Mouse (Mus musculus) forebrain, embryonic 13.5 days (tissue): Measurements from ENCODE around the gene 1700029P11Rik. TPM values are rescaled to one million over a fixed set of nuclear protein-coding genes. Genes with fewer than 3 reads are reported as not detected.

Source experiments
- ATAC-seq: fragments of 200-750 bp; cut with Nextera tagmentation; 2 replicates; pipeline ENCODE4 v1.8.0; 2017
- H3K27ac ChIP-seq: fragments of 300-500 bp; sonication (generic); 2 replicates; pipeline ENCODE4 v1.5.1; 2015; ENCODE audit warnings: inconsistent platforms, mild to moderate bottlenecking, moderate library complexity
- H3K27me3 ChIP-seq: fragments of 300-500 bp; sonication (generic); 2 replicates; pipeline ENCODE4 v1.6.1; 2015; ENCODE audit warnings: mild to moderate bottlenecking, inconsistent platforms
- H3K36me3 ChIP-seq: fragments of 300-500 bp; sonication (generic); 2 replicates; pipeline ENCODE4 v1.6.1; 2015; ENCODE audit warnings: mild to moderate bottlenecking, inconsistent platforms; ENCODE audit not compliant: poor library complexity, severe bottlenecking
- H3K4me1 ChIP-seq: fragments of 300-500 bp; sonication (generic); 2 replicates; pipeline ENCODE4 v1.6.1; 2015; ENCODE audit warnings: inconsistent platforms
- H3K4me2 ChIP-seq: fragments of 300-500 bp; sonication (generic); 2 replicates; pipeline ENCODE4 v1.6.1; 2015; ENCODE audit warnings: inconsistent platforms, mild to moderate bottlenecking, moderate library complexity
- H3K4me3 ChIP-seq: fragments of 300-500 bp; sonication (generic); 2 replicates; pipeline ENCODE4 v1.5.1; 2015; ENCODE audit warnings: mild to moderate bottlenecking, inconsistent platforms
- H3K9ac ChIP-seq: fragments of 300-500 bp; sonication (generic); 2 replicates; pipeline ENCODE4 v1.6.1; 2015; ENCODE audit warnings: mild to moderate bottlenecking, inconsistent platforms
- H3K9me3 ChIP-seq: fragments of 300-500 bp; sonication (generic); replicated peaks from 2 replicates; pipeline ENCODE4 v1.6.1; 2016; ENCODE audit warnings: inconsistent platforms
- WGBS: fragments of 180-500 bp; shearing (Covaris S2); methylation state at CpG from one replicate; pipeline ENCODE4 v1.1.7; 2015; 5-methylcytosine and 5-hydroxymethylcytosine counted together
- polyA plus RNA-seq: library from polyadenylated mRNA; unstranded; fragments of >200 nt; fragmentation: Nextera tagmentation; extraction: Ambion mirVana; gene quantifications from 2 replicates; pipeline ENCODE4 v1.2.1, GENCODE M21; 2015

The 1700029P11Rik gene
- polyA plus RNA-seq, 1 experiment from 2014 or later, result not detected

DNA sequence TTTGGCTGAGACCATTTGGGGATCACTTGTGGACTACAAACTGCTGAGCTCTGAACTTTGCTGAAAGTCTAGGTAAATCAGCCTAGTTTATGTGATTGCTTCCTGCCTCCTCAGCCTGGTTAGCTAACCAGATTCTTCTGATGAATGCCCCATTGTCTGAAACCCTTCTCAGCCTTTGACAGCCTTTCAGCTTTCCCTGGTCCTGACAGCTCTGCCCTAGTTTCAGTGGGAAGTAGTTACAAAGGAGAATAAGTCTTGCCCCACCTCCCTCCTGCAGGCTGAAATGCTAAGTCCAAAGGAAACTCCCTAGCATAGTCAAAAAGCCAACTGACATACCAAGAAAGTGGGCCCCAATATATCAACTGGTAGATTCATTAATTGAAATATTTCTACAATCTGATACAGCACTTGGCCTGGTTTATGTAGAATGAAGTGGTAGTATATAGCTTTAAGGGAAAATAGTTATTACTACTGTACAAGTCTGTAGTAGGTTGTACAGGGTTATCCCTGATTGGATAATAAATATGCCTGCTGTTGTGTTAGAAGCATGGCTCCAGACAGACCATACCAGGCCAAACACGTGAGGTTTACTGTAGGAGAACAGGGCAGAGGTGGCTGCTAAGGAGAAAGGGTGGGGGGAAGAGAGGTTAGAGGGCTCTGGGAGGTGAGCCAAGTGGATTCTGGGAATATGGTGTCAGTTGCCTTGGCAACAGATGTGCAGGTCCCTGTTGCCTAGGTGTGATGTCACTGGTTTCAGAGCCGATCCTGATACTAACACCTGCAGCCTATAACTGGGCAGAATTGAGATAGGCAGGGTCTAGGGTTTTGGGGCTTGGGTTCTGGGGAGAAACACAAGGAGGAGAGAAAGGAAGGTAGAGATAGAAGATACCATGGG lies 5.2 kb downstream of the 1700029P11Rik start:
- H3K4me1 ChIP-seq, result peaks cover 23% of the 10 kb centered on the region
- peak overlapping the region; percentile 76 for H3K27ac ChIP-seq
- H3K9me3 ChIP-seq, result no peaks in the 10 kb centered on the region
- no peak overlapping the region for H3K9ac ChIP-seq
- H3K4me2 ChIP-seq, result 0 out of 2 replicates have a peak overlapping the region, but pooled peaks have one; percentile 10
- H3K4me3 ChIP-seq, result no peak overlapping the region
- H3K27me3 ChIP-seq, result no peaks in the 10 kb centered on the region
- 24% methylated on average over 2 of the region's 2 CpGs for WGBS
- H3K36me3 ChIP-seq, result no peaks in the 10 kb centered on the region
- 0 out of 2 replicates have a peak, but pooled peaks have one; percentile 41 for ATAC-seq

DNA sequence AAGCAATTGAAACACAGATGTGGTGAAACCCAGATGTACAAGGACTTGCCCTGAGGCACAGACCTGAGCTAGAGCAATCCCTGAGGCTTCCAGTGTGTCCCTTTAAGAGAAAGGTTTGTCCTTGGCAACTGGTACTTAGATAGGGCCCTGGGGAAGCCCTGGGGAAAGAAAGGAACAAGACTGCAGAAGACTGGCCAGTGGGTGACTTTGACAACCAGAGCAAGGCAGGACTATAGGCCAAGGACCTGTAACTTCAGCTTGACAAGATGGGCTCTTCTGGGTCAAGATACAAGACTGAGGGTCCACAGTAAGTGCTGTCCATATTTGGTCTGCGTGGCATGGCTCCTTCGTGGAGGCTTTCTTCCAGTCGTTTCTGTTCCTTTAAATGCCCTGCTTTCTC lies 7.3 kb downstream of the 1700029P11Rik start, which contains the start of gene Xrcc6:
Gene Xrcc6 (plus strand): TSS at position 190 of the 400 bp plus-strand sequence.
- Histone ChIP-seq H3K4me3 (no peak within 1 kb of the TSS), H3K27ac (no peak within 1 kb of the TSS), H3K4me2 (no peak within 1 kb of the TSS), H3K9ac (no peak within 1 kb of the TSS), H3K9me3 (no peaks in the 10 kb centered on the region), H3K4me1 (peaks cover 23% of the 10 kb centered on the region), H3K27me3 (no peaks in the 10 kb centered on the region), H3K36me3 (peaks cover 8% of the 10 kb centered on the region)
- WGBS, result 78% methylated on average over 3 of the region's 3 CpGs
- ATAC-seq, result no peak

DNA sequence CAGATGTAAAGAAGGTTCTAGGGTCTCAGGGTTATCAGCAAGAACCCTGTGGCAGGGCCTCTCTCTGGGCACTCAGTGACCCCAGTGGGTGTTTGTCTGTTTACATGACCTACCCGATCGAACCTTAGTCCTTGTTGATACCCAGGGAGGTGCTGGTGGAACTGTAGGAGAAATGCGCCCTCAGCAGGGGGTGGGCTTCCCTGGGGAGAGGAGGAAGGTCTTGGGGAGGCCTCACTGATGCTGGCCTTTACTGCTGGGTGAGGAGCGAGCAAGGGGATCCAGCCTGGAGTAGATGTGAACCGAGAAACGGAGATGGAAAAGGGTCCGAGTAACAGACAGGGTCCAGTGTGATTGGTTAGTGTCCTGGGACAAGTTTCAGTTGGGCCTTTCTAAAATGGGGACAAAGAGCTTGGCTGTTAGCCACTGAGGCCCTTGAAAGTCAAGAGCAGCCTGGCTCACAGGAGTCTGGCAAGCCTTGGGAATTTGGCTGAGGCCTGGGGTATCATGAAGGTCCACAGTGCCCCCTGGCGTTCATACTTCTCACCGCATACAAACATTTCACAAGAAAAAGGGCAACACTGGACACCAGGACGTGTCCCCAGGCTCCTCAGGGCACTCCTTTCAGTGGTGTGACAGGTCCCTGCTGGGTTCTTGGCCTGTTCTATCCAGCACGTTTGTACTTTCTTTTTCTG lies 9.2 kb downstream of the 1700029P11Rik start:
- 0 out of 2 replicates have a peak overlapping the region, but pooled peaks have one; percentile 39 for H3K9ac ChIP-seq
- H3K4me3 ChIP-seq, result no peak overlapping the region
- 38% methylated on average over 11 of the region's 11 CpGs for WGBS
- H3K27ac ChIP-seq, result peak overlapping the region; percentile 52; the same call in 1 of the 2 replicates
- no peaks in the 10 kb centered on the region for H3K9me3 ChIP-seq
- peaks cover 27% of the 10 kb centered on the region for H3K36me3 ChIP-seq
- H3K4me2 ChIP-seq, result no peak overlapping the region
- peaks cover 23% of the 10 kb centered on the region for H3K4me1 ChIP-seq
- ATAC-seq, result peak; percentile 73
- no peaks in the 10 kb centered on the region for H3K27me3 ChIP-seq

DNA sequence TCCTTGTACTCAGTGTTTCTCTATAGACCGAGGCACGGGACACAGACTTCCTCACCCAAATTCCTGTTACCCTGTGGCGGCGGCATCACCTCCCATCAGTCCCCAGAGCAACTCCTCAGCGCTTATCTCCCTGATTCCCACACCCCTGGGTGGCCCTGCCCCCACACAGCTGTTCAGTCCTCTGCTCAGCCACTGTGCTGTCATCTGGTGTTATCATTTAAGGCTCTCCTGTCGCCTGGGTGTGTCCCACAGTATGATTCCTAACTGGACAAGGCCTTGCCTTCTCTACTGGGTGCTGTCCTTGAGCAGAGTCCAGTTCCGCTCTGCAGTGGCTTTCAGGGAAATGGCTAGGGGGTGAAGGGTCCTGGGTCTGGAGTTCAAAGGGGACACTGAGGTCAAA lies 10.2 kb downstream of the 1700029P11Rik start:
- Histone ChIP-seq H3K4me1 (peaks cover 13% of the 10 kb centered on the region), H3K4me2 (no peak overlapping the region), H3K36me3 (peaks cover 37% of the 10 kb centered on the region), H3K9me3 (no peaks in the 10 kb centered on the region), H3K27ac (no peak overlapping the region), H3K9ac (no peak overlapping the region), H3K4me3 (no peak overlapping the region), H3K27me3 (no peaks in the 10 kb centered on the region)
- no peak for ATAC-seq
- 65% methylated on average over 7 of the region's 7 CpGs for whole genome bisulfite sequencing

DNA sequence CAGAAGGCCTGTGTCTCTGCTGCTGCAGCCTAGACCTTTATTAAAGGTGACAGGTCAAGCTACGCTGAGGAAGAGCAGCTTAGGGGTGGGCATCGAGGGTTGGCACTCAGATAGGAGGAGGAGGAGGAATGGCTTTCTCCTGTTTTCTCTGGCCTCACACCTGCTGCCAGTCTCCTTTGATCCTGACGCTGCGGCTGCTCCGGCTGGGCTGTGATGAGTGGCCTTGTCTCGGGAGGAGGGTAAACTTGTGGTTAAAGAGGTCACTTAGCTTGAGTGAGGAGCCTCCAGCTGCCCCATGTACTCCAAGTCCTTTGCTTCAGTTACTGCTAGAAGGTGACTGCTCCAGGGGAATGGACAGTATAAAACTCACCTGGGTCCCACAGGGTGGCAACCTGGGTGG lies 13.7 kb downstream of the 1700029P11Rik start:
- Histone ChIP-seq H3K9me3 (no peaks in the 10 kb centered on the region), H3K27ac (no peak overlapping the region), H3K9ac (no peak overlapping the region), H3K4me2 (no peak overlapping the region), H3K4me3 (no peak overlapping the region), H3K27me3 (no peaks in the 10 kb centered on the region), H3K36me3 (peaks cover 72% of the 10 kb centered on the region), H3K4me1 (peaks cover 7% of the 10 kb centered on the region; the same call in 1 of the 2 replicates)
- ATAC-seq, result no peak
- 88% methylated on average over 6 of the region's 6 CpGs for WGBS

DNA sequence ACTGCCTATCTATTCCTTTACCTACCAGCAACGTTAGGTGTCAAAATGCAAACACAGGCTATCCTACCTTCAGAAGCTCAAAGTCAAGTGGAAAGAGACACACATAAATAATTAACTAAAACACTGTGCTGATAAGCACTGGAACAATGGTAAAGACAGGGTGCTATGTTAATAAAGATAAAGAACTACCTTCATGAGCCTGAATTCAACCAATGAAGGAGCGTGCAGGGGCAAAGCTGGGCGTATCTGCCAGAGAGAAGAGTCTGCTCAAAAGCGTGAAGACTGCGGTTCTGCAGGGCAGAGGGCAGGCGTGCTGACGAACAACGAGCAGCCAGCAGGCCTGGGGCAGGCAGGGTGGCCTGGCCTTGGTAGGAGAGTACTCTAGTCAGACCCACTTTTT lies 23.9 kb downstream of the 1700029P11Rik start:
- Histone ChIP-seq H3K4me1 (no peaks in the 10 kb centered on the region), H3K36me3 (peaks cover 44% of the 10 kb centered on the region), H3K27ac (no peak overlapping the region), H3K4me3 (no peak overlapping the region), H3K27me3 (no peaks in the 10 kb centered on the region), H3K9ac (no peak overlapping the region), H3K4me2 (no peak overlapping the region), H3K9me3 (no peaks in the 10 kb centered on the region)
- 91% methylated on average over 8 of the region's 8 CpGs for WGBS
- no peak for ATAC-seq

DNA sequence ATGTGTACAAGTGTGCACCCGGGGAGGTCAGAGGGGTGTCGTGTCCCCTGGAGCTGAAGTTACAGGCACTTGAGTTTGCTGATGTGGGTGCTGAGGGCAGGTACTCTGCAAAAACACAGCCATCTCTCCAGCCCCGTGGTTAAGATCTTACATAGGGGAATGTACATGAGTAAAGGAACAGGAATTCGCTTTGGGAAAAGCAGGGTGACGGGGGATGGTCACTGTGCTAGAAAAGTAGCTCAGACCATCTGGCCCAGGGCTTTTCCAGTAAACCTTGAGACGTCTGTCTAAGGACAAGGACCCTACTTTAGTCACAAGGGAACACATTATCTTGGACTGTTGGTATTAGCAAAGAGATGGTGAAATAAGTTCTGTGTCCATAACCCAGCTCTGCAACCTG lies 31.6 kb downstream of the 1700029P11Rik start:
- H3K9ac ChIP-seq, result no peak overlapping the region
- 0 out of 2 replicates have a peak, but pooled peaks cover 8% of the 10 kb centered on the region for H3K36me3 ChIP-seq
- H3K27ac ChIP-seq, result no peak overlapping the region
- H3K27me3 ChIP-seq, result no peaks in the 10 kb centered on the region
- no peak overlapping the region for H3K4me3 ChIP-seq
- 90% methylated on average over 6 of the region's 6 CpGs for WGBS
- no peak for ATAC-seq
- H3K4me2 ChIP-seq, result no peak overlapping the region
- peaks cover 22% of the 10 kb centered on the region for H3K4me1 ChIP-seq
- no peaks in the 10 kb centered on the region for H3K9me3 ChIP-seq

DNA sequence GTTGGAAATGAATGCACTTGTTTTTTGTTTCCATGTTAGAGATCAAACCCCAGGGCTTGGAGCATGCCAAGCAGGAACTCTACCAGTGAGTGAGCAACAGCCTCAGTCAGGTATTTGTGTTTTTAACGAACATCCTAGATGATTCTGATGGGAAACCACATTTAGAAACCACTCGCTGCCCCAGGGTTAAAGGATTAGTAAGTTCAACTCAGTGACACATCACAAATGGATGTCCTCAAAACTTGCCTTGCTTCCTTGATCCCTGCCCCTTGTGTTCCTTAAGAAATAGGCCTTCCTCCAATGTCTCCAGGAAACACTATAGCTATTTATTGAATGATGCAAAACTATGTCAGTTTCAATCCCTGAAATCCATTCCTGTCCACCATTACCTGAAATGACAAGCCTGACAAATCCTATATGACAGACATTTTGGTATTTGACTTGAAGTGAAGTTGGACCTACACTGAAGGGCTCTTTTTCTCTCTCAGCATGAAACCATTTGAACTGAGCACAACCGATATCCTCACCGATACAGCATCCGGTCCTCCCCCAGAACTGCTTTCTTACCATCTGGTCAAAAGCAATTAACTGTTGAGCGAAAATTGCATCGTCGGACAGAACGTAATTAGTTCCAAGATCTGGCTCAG lies 34.5 kb downstream of the 1700029P11Rik start:
- Histone ChIP-seq H3K4me1 (peaks cover 29% of the 10 kb centered on the region), H3K9me3 (no peaks in the 10 kb centered on the region), H3K27ac (0 out of 2 replicates have a peak overlapping the region, but pooled peaks have one; percentile 77), H3K36me3 (peaks cover 13% of the 10 kb centered on the region), H3K4me2 (peak overlapping the region; percentile 97), H3K27me3 (no peaks in the 10 kb centered on the region), H3K9ac (peak overlapping the region; percentile 92), H3K4me3 (peak overlapping the region; percentile 89)
- 14% methylated on average over 9 of the region's 9 CpGs for WGBS
- ATAC-seq, result no peak

DNA sequence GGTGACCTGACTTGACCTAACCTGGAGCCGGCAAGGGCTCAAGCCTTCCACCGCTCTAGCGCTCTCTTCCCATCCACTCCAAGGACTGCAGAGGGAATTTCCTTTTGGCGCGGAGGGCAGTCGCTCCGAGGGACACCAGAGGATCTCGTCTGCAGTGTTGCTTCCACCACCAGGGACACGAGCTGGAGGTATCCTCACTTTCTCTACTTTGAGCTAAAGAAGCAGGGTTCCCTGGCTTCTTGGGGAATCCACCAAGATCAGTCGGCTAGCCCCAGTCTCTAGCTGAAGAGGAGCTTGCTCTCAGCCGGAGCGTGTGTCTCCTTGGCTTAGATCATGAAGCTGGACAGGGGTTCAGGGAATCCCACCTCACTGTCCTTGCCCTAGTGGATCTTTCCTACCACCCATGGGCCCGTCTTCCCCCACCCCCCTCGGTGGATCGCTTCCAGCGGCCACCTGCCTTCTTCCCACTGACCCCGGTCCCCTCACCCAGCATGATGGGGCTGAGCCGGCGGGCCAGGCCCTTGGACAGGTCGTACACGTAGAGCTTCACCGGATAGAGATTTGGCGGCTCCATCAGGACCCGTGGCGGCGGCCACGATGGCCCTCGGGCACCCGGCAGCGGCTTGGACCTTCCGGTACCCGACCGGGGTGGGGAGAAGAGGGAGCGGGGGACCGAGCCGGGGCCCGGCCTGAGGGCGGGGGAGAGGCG lies 35.2 kb downstream of the 1700029P11Rik start:
- peaks cover 19% of the 10 kb centered on the region for H3K36me3 ChIP-seq
- H3K9me3 ChIP-seq, result no peaks in the 10 kb centered on the region
- peaks cover 29% of the 10 kb centered on the region for H3K4me1 ChIP-seq
- H3K27ac ChIP-seq, result peak overlapping the region; percentile 77
- peak overlapping the region; percentile 89 for H3K4me3 ChIP-seq
- WGBS, result under 1% methylated on average over 39 of the region's 39 CpGs
- H3K9ac ChIP-seq, result peak overlapping the region; percentile 92
- no peaks in the 10 kb centered on the region for H3K27me3 ChIP-seq
- peak overlapping the region; percentile 97 for H3K4me2 ChIP-seq
- peak; percentile 42; the same call in 1 of the 2 replicates for ATAC-seq

DNA sequence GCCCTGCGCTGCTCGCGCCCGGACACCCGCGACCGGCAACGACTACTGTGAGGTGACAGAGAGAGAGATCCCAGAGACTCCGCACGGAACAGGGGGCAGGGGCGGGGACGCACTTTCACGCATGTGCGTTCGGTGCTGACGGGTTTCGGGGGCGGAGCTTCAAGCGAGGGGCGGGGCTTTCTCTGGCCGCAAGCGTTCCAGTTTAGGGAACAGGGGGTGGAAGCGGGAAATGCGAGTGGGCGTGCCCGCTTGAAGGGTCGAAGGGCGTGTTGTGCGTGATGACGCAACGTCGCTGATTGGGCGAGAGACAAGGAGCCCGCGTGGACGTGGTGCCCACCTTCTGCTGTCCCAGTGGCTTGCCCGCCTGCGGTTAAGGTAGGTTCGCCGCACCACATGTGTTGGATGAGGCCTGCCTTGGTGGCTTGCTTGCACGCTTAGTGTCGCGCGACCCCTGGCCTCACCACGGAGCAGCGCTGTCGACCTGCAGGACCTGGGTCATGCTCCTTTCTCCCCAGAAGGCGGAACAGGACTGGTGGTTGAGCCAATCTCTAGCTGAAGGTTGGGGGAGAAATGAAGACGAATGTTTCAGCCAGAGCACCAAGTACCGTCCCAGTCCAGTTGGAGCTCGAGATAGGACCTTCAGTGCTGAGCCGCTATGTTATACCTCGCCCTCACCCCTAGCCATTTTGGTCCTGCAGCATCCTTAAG lies 35.9 kb downstream of the 1700029P11Rik start:
- H3K27me3 ChIP-seq, result no peaks in the 10 kb centered on the region
- peaks cover 29% of the 10 kb centered on the region for H3K4me1 ChIP-seq
- H3K36me3 ChIP-seq, result peaks cover 19% of the 10 kb centered on the region
- no peaks in the 10 kb centered on the region for H3K9me3 ChIP-seq
- H3K4me2 ChIP-seq, result peak overlapping the region; percentile 97
- peak overlapping the region; percentile 77 for H3K27ac ChIP-seq
- 0% methylated on average over 53 of the region's 53 CpGs for WGBS
- peak; percentile 97 for ATAC-seq
- H3K4me3 ChIP-seq, result peak overlapping the region; percentile 89
- peak overlapping the region; percentile 92 for H3K9ac ChIP-seq

DNA sequence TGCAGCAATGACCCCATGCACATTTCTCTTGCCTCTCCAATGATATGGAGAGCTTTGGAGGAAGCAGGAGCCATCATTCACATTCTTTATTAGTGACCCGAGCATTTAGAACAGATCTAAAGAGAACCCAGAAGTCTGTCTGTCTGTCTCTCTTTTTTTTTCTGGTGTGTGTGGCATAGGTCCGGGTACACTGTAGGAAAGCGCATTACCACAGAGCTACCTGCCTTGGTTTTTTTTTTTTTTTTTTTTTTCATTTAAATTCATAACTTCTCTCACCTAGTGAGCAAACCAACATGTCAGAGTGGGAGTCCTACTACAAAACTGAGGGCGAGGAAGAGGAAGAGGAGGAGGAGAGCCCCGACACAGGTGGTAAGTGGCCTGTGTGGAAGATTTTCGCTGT lies 36.5 kb downstream of the 1700029P11Rik start:
- peak overlapping the region; percentile 92 for H3K9ac ChIP-seq
- peak overlapping the region; percentile 89 for H3K4me3 ChIP-seq
- peak overlapping the region; percentile 97 for H3K4me2 ChIP-seq
- H3K36me3 ChIP-seq, result peaks cover 24% of the 10 kb centered on the region
- WGBS, result 16% methylated on average over 6 of the region's 6 CpGs
- ATAC-seq, result no peak
- H3K27me3 ChIP-seq, result no peaks in the 10 kb centered on the region
- no peaks in the 10 kb centered on the region for H3K9me3 ChIP-seq
- peaks cover 29% of the 10 kb centered on the region for H3K4me1 ChIP-seq
- H3K27ac ChIP-seq, result peak overlapping the region; percentile 64
